Mouse (Mus musculus) kidney, postnatal 0 days (tissue): ENCODE measurements around the gene Naip2. TPM values are rescaled to one million over a fixed set of nuclear protein-coding genes. Genes with fewer than 3 reads are reported as not detected.
"Not testable (repeated sequence)": the region's sequence is repeated elsewhere in the genome, so short reads cannot be mapped to it uniquely, and the experiment has no call there.

ENCODE experiments used
- ATAC-seq: fragments of 200-750 bp; cut with Nextera tagmentation; replicated peaks from 2 replicates; pipeline ENCODE4 v1.8.0; 2017; ENCODE audit warnings: low read depth, moderate number of reproducible peaks, moderate TSS enrichment, moderate library complexity; ENCODE audit not compliant: low FRiP score
- DNase-seq: peaks from one replicate; pipeline ENCODE4 v3.0.0-alpha.2; 2016; ENCODE audit warnings: low spot score
- H3K27ac ChIP-seq: fragments of 300-500 bp; sonication (generic); 2 replicates; pipeline ENCODE4 v1.5.1; 2014; ENCODE audit warnings: mild to moderate bottlenecking
- H3K27me3 ChIP-seq: fragments of 300-500 bp; sonication (generic); 2 replicates; pipeline ENCODE4 v1.6.1; 2014; ENCODE audit warnings: low read length, mixed read lengths; ENCODE audit not compliant: insufficient read depth
- H3K36me3 ChIP-seq: fragments of 300-500 bp; sonication (generic); 2 replicates; pipeline ENCODE4 v1.6.1; 2014; ENCODE audit warnings: low read length, mixed read lengths; ENCODE audit not compliant: insufficient read depth
- H3K4me1 ChIP-seq: fragments of 300-500 bp; sonication (generic); replicated peaks from 2 replicates; pipeline ENCODE4 v1.6.1; 2014; ENCODE audit warnings: antibody characterized with exemption, low read length, mixed read lengths; ENCODE audit not compliant: insufficient read depth
- H3K4me2 ChIP-seq: fragments of 300-500 bp; sonication (generic); 2 replicates; pipeline ENCODE4 v1.6.1; 2014; ENCODE audit warnings: mild to moderate bottlenecking, low read length, moderate library complexity, mixed read lengths
- H3K4me3 ChIP-seq: fragments of 300-500 bp; sonication (generic); replicated peaks from 2 replicates; pipeline ENCODE4 v1.5.1; 2014; ENCODE audit warnings: low read depth, low read length
- H3K9ac ChIP-seq: fragments of 300-500 bp; sonication (generic); 2 replicates; pipeline ENCODE4 v1.6.1; 2014; ENCODE audit warnings: low read depth, low read length
- H3K9me3 ChIP-seq: fragments of 300-500 bp; sonication (generic); replicated peaks from 2 replicates; pipeline ENCODE4 v1.6.1; 2016; ENCODE audit warnings: low read length, inconsistent platforms, mixed read lengths
- CTCF ChIP-seq: IDR thresholded peaks from 2 replicates; pipeline ENCODE4 v1.5.1; 2016; ENCODE audit warnings: antibody characterized with exemption, low read depth, mild to moderate bottlenecking, moderate library complexity
- WGBS: fragments of 180-500 bp; shearing (Covaris S2); extraction: QIAGEN DNeasy Blood & Tissue Kit; methylation state at CpG from one replicate; pipeline ENCODE4 v1.1.7; 2014; 5-methylcytosine and 5-hydroxymethylcytosine counted together
- polyA plus RNA-seq: library from polyadenylated mRNA; unstranded; fragments of >200 nt; fragmentation: Nextera tagmentation; extraction: Ambion mirVana; gene quantifications from 2 replicates; pipeline ENCODE4 v1.2.1, GENCODE M21; 2015

The Naip2 gene
- polyA plus RNA-seq, 1 experiment from 2014 or later, result 0.51 TPM

DNA sequence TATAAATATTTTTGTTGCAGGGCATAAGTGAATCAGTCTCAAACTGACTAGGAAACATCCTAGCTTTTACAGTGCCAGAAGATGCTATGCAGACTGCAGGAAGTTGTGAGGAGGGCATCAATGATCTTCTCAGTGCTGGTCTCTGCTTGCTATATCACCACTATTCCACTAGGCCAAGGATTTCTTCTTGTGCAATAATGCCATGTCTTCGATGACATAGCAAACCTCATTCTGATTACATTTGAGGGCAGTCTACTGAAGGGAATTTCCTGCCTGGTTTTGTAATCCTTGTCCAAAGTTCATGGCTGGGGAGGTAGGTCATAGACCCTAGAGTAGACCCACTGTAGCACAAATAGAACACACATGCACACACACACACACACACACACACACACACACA is 1.4 kb upstream of the Naip2 start:
- no peaks in the 10 kb centered on the region for H3K27me3 ChIP-seq
- TF ChIP-seq CTCF, result no peak
- ATAC-seq, result no peak
- H3K9me3 ChIP-seq, result no peaks in the 10 kb centered on the region
- DNase-seq, result no peak
- no peak overlapping the region for H3K27ac ChIP-seq
- no peak overlapping the region for H3K9ac ChIP-seq
- 72% methylated on average over 1 of the region's 1 CpGs for WGBS
- H3K4me2 ChIP-seq, result no peak overlapping the region
- H3K4me1 ChIP-seq, result no peaks in the 10 kb centered on the region
- no peaks in the 10 kb centered on the region for H3K36me3 ChIP-seq
- H3K4me3 ChIP-seq, result no peak overlapping the region

DNA sequence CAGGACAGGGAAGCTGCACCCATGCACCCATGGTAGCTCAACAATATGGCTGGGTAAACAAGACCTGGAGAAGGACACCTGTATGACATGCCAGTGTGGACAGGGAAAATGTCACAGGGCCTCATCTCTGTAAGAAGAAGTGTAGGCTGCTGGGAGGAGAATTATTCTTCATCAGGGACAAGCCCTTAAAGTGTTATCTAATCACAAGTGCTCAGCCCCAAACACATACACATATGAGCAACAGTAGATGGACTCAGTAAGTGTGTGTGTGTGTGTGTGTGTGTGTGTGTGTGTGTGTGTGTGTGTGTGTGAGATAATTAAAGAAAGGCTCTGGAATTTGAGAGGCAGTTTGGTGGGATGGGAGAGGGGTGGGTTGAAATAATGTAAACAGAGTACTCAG is 1.1 kb downstream of the Naip2 start:
- no peaks in the 10 kb centered on the region for H3K9me3 ChIP-seq
- H3K27me3 ChIP-seq, result no peaks in the 10 kb centered on the region
- H3K4me3 ChIP-seq, result no peak overlapping the region
- no peak overlapping the region for H3K9ac ChIP-seq
- DNase-seq, result no peak
- no peak for TF ChIP-seq CTCF
- no peak for ATAC-seq
- H3K27ac ChIP-seq, result no peak overlapping the region
- no peaks in the 10 kb centered on the region; the same call in 1 of the 2 replicates for H3K4me1 ChIP-seq
- no peak overlapping the region for H3K4me2 ChIP-seq
- H3K36me3 ChIP-seq, result no peaks in the 10 kb centered on the region

DNA sequence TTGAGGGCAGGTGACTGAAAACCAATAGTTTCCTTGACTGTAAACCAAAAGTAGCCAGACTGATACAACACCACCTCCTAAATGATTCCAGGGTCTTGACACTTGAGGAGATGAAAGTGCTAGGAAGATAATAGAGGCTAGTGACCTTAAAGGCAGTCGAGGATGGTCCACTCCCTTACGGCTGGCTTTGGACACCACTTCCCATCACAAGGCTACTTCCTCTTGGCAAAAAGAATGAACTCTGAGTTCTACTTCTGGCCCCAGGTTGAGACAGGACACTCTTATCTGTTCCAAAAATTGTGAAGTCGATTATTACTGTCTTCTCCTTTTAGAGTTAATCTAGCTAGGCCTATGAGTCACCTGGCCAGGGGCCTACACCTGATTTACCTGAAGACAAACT is 6.5 kb downstream of the Naip2 start:
- Histone ChIP-seq H3K9me3 (no peaks in the 10 kb centered on the region), H3K9ac (no peak overlapping the region), H3K27me3 (no peaks in the 10 kb centered on the region), H3K4me2 (no peak overlapping the region), H3K4me1 (no peaks in the 10 kb centered on the region; the same call in 1 of the 2 replicates), H3K4me3 (no peak overlapping the region), H3K36me3 (no peaks in the 10 kb centered on the region), H3K27ac (no peak overlapping the region)
- ATAC-seq (no peak), DNase-seq (no peak)
- TF ChIP-seq CTCF, result no peak
- WGBS, result 66% methylated on average over 3 of the region's 3 CpGs

DNA sequence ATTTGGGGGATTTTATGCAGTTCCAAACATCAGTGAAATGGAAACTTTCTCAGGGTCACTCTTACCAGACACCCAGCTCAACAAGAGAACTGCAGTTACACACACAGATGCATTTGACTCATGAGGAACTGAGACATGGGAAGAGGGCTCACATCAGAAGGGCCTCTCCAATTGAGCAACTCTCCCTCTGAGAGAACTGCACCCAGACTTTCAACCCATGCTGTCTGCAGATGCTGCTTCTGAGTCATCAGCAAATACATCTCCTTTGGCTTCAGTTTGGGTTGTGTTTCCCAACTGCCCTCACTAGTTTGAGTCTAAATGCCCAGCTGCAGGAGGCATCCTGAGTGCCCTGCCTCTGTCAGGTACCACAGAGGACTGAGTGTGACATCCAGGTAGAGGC is 18.8 kb downstream of the Naip2 start:
- not testable (repeated sequence) for ATAC-seq, H3K4me2 ChIP-seq, DNase-seq, H3K27me3 ChIP-seq, H3K9me3 ChIP-seq, H3K36me3 ChIP-seq, H3K4me1 ChIP-seq, H3K9ac ChIP-seq, H3K4me3 ChIP-seq, H3K27ac ChIP-seq

DNA sequence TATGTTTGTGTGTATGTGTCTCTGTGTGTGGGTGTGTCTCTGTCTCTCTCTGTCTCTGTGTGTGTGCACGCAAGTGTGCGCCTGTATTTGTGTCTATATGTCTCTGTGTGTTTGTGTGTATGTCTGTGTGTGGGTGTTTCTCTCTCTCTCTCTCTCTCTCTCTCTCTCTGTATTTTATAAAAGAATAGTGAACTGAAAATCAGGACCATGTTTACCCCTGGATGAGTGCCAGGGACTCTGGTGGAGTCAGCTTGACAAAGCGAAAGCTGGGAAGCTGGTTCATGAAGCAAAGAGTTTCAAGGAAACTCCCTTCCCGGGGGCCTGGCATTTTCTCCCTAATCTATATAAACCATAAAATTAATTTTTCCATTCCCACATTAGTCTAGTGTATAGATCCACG is 27.5 kb downstream of the Naip2 start:
- not testable (repeated sequence) for ATAC-seq, H3K4me3 ChIP-seq, H3K36me3 ChIP-seq, DNase-seq, H3K27ac ChIP-seq, H3K4me2 ChIP-seq, H3K9ac ChIP-seq, H3K9me3 ChIP-seq, H3K4me1 ChIP-seq, H3K27me3 ChIP-seq
- 68% methylated on average over 3 of the region's 5 CpGs for WGBS

DNA sequence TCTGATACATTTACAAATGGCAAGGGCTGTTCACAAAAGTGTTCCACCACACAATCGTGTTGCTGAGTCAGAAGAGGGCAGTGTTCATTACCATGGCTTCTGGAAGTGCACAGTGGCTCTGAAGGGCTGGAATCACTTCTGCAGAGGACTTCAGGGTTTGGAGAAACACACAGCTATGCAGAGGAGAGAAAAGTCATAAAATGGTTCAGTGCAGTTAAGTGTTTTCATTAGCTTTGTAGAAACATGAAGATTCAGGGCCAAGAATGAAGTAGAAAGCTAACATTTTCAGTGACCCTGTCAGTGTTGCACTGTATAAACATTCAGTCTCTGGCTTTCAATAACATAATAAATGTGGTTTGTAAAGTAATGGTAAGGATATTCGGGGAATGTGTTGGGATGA is 35.5 kb downstream of the Naip2 start:
- 0 out of 2 replicates have a peak, but pooled peaks have one; percentile 9 for TF ChIP-seq CTCF
- WGBS, result 27% methylated on average over 2 of the region's 2 CpGs
- H3K27me3 ChIP-seq, H3K9me3 ChIP-seq, H3K4me3 ChIP-seq, H3K9ac ChIP-seq, ATAC-seq, H3K27ac ChIP-seq, H3K4me1 ChIP-seq, H3K36me3 ChIP-seq, H3K4me2 ChIP-seq: not testable (repeated sequence)
- DNase-seq, result peak; percentile 58

DNA sequence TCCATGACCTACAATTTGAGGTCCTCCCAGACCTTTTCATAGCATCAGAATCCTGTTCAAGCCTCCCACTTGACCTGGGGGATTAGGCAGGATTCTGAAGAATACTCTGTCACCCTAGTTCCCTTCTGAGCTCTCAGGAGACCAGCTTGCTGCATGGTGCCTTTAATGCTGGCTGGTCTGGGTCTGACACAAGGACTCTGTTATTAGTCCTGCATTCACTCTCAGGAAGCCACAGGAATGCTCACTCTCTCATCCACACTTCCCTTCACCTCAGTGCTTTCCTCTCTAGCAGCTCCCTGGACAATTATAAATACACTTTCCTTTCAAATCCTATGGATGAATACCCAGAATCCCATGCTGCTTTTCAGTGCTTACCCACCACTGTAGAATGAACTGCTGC is 39.4 kb downstream of the Naip2 start:
- H3K4me3 ChIP-seq, H3K9me3 ChIP-seq, H3K27ac ChIP-seq, H3K4me1 ChIP-seq, H3K27me3 ChIP-seq, H3K36me3 ChIP-seq, H3K9ac ChIP-seq, H3K4me2 ChIP-seq, ATAC-seq, DNase-seq: not testable (repeated sequence)

DNA sequence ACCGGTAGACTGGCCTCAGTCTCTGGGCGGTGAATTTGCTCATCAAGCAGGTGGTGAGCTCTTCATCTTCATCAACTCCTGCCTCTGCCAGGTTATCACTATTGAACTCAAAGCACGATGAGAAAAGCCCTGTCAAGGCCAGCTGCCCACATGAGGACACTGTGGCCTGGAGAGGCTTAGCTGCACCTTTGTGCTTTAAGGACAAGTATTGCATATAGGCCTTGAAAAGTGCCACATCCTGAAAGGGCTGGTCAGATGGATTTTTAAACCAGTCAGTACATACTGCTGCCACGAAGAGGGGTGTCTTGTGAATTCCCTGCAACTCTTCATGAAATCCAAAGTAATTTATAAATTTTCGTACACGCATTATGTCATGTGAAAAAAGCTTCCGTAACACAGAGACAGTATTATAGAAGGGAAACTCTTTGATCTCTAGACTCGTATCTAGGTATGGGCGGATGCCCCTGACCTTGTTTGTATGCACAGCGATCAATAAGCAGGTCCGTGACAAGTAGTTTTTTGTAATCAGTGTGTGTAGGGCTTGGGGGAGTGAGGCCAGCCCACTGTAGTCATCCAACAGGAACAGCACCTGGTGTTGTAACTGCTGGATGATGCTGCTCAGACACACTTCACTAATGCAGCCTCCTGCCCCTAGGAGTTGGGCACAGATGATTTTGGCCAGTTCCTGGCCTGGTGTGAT is 40.6 kb downstream of the Naip2 start:
- not testable (repeated sequence) for H3K9me3 ChIP-seq, ATAC-seq
- 82% methylated on average over 11 of the region's 11 CpGs for WGBS

More for the DNA sequence above, 40.6 kb downstream of the Naip2 start:
- H3K4me1 ChIP-seq, H3K36me3 ChIP-seq, H3K9ac ChIP-seq, H3K27ac ChIP-seq, H3K27me3 ChIP-seq, DNase-seq, H3K4me3 ChIP-seq, H3K4me2 ChIP-seq: not testable (repeated sequence)
